Mouse (Mus musculus): ENCODE data around the gene Adgrf5.
"Not testable (repeated sequence)": the region's sequence is repeated elsewhere in the genome, so short reads cannot be mapped to it uniquely, and the experiment has no call there.

Adgrf5 gene

DNA sequence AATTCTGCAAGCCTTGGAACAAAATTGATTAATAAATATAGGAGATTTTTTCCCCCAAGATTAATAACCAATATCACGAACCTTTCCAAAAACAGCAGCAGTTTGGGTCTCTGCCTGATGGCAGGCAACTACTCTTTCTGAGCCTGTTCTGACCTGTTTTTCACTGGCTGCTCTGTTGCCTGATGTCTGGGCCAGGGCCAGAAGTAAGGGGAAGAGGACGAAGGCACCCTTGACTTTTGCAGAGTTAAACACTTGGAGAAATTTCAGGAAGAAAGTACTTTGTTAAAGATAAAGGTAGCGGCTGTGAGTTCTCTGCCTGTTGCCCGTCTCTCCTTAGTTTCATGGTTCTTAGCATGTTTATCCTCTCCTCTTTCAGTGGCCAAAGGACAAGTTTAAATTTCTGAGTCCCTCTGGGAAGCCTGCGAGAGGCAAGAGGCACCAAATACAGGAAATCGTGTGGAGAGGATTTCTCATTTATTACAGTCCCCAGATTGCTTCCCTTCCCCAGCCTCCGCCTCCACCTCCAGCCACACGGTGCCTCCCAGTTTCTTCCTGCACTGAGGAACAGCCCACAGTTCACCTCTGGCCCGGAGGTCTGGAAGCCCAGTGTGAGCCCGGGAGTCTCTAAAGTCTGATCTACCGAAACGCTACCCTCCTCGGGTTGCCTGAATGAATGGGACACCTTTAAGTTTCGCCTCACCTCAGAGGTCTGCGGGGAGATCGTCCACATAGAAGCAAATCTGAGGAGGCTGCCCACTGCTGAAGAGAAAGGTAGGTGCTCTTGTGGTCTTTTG is at the start of gene Adgrf5:
Gene Adgrf5 (plus strand): TSS at position 626 of the 794 bp plus-strand sequence.
- DNase-seq (ENCODE audit: low spot score): no peak

DNA sequence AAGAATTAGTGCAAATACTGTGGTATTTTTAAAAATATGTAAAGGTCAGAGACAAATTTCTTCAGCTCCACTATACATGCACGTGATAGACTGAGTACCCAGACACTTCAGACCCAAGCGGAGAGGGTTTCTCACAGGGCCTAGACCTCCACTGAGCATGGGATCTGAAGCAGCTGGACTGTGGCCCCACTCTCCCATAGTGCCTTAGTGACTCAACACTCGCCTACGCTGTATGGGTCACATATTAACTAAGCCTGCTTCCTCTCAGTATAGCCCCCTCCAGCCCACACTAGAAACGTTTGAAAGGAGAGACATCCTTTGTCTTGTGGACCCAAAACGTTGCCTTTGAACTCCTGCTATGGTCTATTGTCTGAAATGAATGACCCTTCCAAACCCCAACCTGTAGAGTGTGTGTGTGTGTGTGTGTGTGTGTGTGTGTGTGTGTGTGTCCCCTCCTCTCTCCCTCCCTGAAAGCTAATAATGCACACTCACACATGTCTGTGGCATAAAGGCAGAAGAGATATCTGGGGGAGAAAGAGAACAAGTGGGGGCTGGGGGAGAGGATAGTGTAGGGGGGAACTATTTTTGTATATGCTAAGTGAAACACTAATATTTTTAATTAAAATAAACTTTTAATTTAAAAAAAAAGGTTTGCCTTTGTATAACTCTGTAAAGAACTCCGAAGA is 34.1 kb upstream of the Adgrf5 start:
- no peak for DNase-seq (ENCODE audit: low spot score)

DNA sequence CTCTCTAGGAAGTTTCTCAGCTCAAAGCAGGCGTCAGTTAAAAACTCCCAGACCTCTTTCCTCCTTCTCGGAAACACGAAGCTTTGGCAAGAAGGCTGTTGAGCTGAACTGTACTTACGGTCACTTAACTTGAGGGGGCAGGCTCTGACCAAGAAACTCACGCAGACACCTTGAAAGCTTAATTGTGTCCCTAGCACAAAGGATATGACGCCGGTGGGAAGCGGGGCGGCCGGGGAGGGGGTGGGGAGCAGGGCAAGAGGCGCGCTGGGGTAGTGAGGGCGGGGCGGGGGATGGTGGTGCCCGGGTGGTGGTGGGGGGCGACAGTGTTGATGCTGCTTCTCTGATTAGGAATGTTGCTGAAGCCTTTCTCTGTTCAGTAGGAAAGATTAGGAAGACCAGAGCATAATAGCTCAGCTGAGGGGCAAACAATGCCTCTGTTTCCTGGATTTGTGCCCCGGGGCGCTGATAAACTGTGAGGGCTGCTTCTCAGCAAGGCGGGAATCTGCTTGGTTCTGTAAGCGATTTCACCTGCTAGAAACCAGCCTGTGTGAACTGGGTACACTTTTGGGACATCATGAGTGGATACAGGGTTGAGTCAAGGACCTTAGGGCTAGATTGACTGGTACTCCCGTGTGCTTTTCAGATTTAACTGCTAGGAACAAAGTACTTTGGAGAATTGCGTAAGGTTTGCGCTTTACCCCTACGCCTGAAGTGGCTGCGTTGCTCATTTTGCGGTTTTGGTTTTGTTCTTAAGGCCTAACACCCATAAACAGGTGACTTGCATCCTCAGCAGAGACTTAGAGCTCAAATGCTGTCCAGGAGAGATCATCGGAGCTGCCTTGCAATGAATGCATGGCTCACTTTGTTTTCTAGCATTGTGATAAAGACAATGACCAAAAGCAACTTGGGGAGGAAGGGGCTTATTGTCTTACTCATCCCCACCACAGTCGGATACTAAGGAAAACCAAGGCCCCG is 33.2 kb upstream of the Adgrf5 start:
- DNase-seq (ENCODE audit: low spot score): peak; percentile 26

DNA sequence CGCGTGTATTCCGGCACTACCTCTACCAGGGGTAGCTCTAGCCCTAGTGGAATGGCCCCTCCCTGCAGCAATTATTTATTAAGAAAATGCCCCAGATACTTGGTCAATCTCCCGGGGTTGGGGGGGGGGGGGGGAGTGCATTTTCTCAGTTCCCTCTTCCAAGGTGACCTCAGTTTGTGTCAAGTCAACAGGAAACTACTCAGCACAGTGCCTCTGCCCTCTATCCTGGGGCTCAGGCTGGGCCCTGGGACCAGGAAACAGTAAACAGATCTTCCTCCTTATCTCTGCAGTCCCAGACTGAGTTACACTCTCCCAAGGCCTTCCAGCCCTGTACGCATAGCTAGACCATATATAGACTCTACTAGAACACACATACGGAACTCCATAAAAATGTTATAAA is 32.4 kb upstream of the Adgrf5 start:
- DNase-seq (ENCODE audit: low spot score): no peak

DNA sequence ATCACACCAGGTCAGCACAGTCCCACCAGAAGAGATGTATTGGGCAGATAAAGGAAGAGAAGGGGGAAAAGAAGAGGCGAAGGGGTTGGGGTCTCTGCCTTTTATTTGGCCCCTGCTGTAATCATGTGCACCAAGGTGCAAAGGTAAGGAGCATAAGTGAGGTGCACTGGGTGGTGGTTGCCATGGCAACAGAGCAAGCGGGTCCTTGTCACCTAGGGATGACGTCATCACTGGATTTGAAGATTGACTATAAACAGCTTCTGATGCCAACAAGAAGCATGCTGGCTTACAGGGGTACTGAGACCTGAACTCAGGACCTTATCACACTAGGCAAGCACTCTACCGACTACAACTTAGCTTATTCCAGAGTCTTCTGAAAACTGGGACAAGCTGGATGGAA is 31.0 kb upstream of the Adgrf5 start:
- DNase-seq (ENCODE audit: low spot score): no peak

DNA sequence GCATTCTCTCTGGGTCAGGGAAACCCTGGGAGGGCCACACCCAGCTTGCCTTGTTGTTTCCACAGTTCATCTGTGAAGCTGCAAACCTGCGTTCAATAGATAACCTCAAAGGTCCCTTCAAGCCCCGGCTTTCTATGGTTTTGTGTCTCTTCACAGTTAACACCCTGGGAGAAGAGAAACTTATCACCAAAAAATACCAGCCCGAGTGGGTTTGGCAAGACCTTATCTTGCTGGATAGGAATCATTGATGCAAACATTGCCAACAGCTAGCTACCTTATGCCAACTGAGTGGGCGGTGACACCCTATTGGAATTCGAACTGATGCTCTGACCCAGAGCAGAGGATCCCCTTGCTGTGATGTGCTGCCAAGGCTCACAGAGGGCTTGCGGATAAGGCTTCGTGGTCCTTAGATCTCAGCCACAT is 30.5 kb upstream of the Adgrf5 start:
- no peak for DNase-seq (ENCODE audit: low spot score)

DNA sequence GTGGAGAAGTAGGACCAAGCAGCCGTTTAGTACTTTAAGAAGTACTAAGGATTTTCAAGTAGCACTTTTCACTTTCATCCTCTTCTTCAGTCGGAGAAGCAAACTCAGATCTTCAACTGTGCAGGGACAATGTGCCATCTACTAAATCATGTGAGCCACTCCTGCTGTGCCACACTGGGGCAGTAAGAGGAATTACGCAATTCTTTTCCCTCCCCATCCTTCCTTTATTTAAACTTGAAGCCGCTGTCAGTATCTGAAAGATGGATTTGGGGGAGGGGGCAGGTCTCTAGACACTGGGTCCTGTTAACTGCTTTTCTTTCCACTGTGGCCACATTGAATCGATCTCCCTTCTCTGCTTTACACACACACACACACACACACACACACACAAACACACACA is 27.6 kb upstream of the Adgrf5 start:
- DNase-seq (ENCODE audit: low spot score): no peak

DNA sequence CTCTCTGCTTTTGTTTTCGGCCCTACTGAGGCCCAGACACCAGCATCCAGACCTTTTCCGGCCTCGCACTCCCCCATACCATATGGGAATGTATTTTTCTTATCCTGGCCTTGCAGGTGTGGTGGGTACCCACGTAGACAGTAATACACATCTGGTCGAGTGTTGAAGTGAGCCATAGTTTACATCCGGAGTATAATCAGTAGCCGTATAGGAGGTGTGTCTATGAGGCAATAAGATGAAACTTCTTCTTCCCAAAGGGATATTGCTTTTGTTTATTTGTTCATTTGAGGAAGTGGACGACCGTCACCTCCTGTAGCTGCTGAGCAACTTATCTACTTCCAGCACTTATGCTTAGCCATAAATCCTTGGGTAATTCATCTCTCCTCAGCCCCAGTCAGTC is 26.2 kb upstream of the Adgrf5 start:
- DNase-seq (ENCODE audit: low spot score): no peak

DNA sequence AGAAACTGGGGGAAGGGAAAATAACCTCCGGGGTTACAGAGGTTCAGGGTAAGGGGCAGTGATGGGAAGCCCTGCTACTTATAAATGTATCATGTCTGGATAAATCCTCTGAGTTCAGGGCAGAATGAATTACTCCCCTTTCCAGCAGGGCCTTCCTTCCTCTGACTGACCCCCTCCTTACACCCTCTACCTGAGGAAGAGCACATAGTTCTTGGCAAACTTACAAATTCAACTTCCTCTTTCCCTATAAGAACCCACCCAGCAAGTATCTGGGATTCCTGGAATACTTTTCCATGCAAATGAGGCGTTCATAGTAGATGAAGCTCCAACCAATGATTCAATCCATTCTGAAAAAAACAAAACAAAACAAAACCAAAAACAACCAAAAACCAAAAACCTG is 22.6 kb upstream of the Adgrf5 start:
- no peak for DNase-seq (ENCODE audit: low spot score)

DNA sequence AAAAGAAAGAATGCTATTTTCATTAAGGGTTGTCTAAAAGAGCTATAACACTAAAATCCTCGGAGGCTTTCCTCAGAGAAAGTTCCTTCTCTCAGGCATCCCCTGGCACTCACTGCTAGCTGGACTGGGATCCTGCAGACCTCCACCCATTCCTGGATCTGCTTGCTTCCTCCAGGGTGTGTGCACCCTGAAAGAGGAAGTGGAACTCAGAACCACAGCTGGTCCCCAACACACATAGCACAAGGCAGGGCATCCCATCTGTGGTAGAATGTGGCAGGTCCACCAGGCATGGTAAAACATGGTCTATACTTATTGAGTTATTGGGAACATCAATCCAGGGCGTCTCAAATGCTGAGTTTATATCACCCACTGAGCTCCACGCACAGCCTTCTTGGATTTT is 22.0 kb upstream of the Adgrf5 start:
- DNase-seq (ENCODE audit: low spot score): no peak

DNA sequence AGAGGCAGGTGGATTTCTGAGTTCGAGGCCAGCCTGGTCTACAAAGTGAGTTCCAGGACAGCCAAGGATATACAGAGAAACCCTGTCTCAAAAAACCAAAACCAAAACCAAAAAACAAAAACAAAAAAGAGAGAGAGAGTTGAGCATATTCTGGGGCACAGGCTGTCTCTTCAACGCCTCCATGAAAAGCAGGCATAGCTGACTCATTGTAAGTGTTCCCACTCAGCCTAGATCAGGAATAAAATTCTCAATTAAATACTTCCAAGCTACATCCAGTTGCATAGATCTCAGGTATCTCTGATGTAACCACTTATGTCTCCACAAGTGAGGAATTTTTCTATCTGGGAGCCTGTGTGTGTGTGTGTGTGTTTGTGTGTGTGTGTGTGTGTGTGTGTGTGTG is 13.8 kb upstream of the Adgrf5 start:
- DNase-seq (ENCODE audit: low spot score): not testable (repeated sequence)

DNA sequence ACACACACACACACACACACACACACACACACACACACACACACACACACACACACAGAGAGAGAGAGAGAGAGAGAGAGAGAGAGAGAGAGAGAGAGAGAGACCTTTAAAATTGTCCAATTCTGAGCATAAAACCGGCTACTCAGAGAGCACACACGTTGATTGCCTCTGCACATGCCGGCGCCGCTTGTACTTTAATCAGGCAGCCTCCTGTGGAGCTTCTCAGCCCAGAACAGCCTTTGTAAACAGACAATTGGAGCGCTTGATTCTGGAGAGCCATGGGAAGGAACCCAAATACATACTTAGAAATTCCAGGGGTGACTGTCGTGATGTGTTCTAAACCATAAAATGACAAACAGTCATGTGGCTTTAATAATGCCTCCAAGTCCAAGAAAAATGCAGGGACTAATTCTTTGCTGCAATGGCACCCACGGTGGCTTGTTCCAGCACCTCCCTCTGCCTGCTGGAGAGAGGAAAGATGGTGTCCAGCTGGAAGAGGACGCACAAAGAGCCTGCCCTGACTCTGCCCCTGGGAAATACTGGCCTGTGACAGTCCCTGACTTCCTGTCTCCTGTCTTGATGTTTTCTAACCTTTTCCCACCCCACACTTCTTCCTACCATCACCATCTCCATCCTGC is 2.2 kb upstream of the Adgrf5 start:
- DNase-seq (ENCODE audit: low spot score): no peak

DNA sequence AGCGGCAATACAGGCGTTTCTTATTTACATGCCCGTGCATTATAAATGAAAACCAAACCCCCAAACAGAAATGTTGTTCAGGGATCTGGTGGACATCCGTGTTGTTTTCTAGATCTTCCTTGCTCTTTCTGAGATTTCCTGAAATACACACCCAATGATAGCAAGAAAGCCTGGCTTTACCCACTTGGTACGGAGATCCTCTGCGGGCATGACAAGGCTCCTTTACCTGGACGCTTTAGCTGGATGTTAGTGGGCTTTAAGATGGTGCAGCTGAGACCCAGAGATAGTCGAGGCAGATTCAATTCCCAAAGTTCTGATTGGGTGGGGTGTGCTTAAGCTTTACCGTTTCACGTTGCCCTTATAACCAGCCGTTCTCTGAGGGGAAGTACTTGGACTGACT is 770 bp downstream of the Adgrf5 start:
- no peak for DNase-seq (ENCODE audit: low spot score)

DNA sequence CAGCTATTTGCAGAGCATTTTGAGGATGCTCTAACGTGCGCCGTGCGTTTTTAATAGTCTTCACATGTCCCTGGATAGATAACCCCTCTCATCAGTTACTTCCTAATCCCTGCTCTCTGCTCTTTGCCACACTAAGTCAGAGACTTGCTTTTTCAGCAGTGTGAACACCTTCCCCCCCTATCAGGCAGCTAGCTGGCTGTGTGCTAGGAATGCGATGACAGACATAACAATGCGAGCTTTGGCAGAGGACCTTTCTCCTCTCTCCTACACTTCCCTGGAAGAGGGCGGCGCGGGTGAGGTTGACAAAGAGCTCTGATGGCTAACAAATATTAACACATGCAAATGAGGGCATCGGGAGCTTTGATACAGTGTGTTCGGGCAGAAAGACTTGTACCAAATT is 2.1 kb downstream of the Adgrf5 start:
- no peak for DNase-seq (ENCODE audit: low spot score)

DNA sequence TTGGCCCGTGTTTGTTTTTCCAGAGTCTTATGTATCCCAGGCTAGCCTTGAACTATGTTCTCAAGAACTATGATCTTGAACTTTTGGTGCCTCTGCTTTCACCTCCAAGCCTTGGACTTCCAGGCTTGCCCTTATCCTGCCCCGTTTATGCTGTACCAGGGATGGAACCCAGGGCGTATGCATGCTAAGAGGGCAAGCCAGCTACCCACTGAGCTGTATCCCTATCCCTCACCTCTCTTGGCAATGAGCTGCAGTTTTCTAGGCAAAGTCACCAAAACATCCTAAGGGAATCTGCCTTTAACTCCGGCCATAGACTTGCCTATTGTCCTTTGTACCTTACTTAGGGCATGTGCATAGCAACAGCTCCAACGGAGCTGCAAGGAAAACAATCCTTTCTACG is 2.6 kb downstream of the Adgrf5 start:
- DNase-seq (ENCODE audit: low spot score): no peak

DNA sequence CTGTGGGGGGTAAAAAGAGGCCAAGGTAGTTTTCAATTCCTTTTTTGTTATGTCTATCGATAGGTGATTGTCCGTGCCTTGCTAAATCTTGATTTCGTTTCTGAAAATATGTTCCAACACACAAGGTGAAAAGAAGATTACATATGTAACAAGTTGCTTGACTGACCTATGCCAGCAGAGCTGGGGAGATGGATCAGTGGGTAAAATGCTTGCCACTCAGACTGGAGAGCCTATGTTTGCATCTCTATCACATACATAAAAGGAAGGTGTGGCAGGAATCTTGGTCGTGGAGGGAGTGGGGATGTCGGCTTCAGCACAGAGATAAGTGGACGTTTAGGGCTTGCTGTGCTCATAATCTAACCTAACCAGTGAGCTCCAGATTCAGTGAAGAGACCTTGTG is 3.7 kb downstream of the Adgrf5 start:
- no peak for DNase-seq (ENCODE audit: low spot score)

DNA sequence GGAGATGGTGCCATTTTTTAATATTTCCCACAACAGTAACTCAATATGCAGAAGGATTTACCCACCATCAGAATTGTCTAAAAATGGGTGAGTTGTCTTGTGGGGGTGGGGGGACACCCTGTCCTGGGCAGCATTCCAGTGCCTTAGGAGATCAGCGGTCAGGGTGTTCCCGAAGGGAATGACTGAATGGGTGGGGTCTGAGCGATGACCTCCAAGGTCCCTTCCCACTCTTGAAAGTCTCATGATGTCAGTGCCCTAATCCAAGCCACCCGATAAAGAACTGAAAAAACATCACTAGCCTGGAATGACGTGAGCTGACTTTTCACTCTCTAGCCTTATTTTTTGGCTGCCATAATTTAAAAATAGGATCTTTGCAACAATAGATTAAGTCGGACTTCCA is 5.0 kb downstream of the Adgrf5 start:
- DNase-seq (ENCODE audit: low spot score): no peak

DNA sequence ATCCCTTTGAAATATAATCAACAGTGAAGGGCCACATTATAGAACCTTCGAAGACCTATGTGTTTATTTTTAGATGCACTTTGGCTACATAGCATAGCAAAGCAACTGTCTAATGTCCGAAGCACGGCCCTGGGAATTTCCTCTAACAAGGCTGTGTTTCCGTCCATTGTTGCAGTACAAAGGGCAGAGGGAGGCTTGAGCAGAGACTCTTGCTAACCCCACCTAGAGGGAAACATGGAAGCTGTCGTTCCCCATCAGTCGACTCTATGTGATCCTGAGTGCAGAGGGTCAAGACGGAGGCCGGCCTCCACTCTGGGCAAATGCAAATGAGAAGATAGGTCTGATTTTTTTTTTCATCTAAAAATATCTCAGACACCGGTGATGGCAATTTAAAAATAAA is 6.2 kb downstream of the Adgrf5 start:
- no peak for DNase-seq (ENCODE audit: low spot score)

DNA sequence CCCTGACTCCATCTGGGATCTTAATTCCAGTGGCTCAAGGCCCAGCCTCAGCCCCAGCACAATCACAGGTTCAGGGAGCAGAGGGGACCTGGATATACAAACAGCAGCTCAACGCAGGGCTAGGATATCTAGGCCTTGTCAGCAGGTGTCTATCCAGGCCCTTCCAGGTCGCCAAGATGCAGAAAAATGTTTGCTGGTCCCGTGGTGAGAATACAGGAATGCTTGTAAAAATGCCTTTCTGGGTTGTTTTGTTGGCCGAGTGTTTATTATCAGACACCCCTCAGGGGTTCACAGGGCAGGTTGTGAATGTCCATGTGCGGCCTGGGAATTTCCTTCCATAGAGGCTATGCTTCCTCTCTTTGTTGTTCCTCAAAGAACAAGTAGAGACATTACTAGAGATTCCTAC is 7.9 kb downstream of the Adgrf5 start:
- no peak for DNase-seq (ENCODE audit: low spot score)

DNA sequence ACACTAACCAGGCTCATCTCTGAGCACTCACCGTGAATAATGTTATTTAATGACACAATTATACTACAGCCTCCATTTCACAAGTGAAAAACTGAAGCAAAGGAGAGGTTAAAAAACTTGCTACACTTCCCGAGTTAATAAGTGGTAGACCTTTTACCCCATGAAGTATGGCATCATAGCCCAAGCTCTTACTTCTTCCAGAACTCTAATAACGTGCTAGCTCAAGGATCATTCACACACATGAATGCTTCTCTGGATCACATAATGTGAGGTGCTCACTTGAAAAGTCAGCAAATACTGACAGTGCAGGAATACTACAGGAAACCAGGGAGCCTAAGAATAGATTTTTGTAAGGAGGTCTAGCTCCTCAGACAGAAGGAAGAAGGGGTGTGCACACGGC is 12.4 kb downstream of the Adgrf5 start:
- DNase-seq (ENCODE audit: low spot score): no peak

DNA sequence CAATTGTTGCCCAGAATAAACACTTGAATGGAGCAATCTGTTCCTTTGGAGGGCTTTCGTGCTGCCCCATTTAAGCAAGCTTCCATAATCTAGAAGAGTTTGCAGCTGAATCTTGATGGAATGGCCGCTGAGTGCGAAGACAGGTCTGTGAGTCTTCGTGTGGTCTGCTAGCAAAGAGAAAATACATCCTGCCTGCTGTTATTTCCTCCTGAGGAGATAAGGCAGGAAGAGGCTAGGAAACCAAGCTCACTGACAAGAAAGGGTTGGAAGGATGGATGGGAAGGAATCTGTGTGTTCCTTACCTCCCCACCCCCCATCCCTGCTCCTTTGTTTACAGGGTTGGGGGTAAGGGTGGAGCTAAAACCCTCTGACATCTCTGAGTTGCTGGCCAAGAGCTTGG is 13.8 kb downstream of the Adgrf5 start:
- DNase-seq (ENCODE audit: low spot score): no peak

DNA sequence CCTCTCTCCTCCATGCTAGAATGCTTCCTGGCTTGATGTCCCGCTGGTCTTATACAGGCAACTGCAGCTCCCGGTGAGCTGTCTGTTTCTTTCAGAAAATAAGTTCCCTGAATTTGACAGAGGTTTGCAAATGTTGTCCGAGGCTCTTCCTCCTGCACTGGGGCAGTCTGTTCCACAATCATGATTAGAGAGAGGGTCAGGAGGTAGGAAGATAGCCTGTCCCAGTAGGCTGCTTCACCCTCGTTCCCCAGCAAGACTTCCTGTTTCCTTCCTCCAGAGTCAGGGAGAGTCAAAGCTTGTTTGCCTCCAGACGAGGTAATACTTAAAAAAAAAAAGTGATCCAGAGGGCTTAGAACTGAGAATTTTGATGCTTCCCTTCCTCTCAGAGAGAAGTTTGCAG is 16.3 kb downstream of the Adgrf5 start:
- DNase-seq (ENCODE audit: low spot score): no peak

All from layer of hippocampus, adult 11-12 months (tissue).